Mouse (Mus musculus) heart, postnatal 0 days (tissue): ENCODE measurements around the gene Macf1.

Experiments used
- CTCF ChIP-seq: IDR thresholded peaks from 2 replicates; pipeline ENCODE4 v1.5.1; 2016; ENCODE audit warnings: antibody characterized with exemption, control low read depth, low read depth
- EP300 ChIP-seq: IDR thresholded peaks from 2 replicates; pipeline ENCODE4 v1.6.1; 2016; ENCODE audit warnings: antibody characterized with exemption, low read depth

DNA sequence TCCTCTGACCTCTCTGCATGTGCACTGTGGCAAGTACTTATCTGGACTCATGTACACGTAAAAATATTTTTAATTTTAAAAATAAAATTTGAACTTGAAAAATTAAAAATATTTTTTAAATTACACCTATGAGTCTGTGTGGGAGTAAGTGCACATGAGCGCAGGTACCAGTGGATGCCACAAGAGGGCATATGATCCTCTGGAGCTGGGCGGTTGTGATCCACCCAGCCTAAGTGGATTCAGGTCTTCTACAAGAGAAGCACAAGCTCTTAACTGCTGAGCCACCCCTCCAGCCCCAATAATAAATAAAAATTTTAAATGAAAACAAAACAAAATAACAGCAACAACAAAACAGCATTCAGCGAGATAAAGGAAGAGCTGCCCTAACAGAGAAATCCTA, 351.0 kb downstream of the Macf1 start:
- TF ChIP-seq CTCF (no peak), EP300 (no peak)
